Comparison of ENCODE assay signal across 8 mouse cellular contexts in the genomic region with DNA sequence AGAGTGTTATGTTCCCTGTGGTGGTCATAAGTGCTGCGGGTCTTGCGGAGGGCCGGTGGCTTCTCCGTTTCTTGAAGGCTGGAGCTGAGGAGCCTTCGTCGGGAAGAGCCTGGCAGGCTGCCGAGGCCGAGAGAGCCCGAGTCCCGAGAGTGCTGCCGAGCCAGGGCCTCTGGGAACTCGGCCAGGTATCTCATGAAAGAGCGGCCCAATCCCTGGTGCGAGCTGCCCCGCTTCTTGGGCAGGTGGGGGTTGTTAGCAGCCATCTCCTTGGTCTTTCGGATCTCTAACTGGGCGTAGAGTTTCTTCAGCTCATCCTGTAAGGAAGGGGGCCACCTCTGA. TPM values are rescaled to one million over a fixed set of nuclear protein-coding genes. Genes with fewer than 3 reads are reported as not detected.
A peak's percentile ranks its signal among the peaks of the same experiment; 100 is the strongest.
DNase-seq lines count a peak whose midpoint lies in the region; ATAC-seq and TF ChIP-seq lines count a peak whose summit lies in the region.

No protein-coding gene starts in this region.

- 0 out of 2 replicates have a peak overlapping the region, but pooled peaks have one; percentile 19 for H3K4me3 ChIP-seq in brown adipose tissue, adult 24 weeks (ENCODE audit: insufficient read depth, low read depth, low read length)
- 0 out of 2 replicates have a peak overlapping the region, but pooled peaks have one; percentile 4 for H3K4me3 ChIP-seq in hindbrain, postnatal 0 days (ENCODE audit: low read length)
- no peak overlapping the region for H3K4me3 ChIP-seq in limb, embryonic 11.5 days (ENCODE audit: low read depth, low read length)

- no peak overlapping the region for H3K9ac ChIP-seq in hindbrain, postnatal 0 days (replicated peaks; ENCODE audit: low read length)
- peak overlapping the region; percentile 27; the same call in 1 of the 2 replicates for H3K9ac ChIP-seq in limb, embryonic 11.5 days (ENCODE audit: low read length)

- H3K36me3 ChIP-seq in hindbrain, postnatal 0 days (ENCODE audit: insufficient read depth, low read length), result no peaks in the 10 kb centered on the region
- no peaks in the 10 kb centered on the region for H3K36me3 ChIP-seq in limb, embryonic 11.5 days (ENCODE audit: control insufficient read depth, insufficient read depth, low read length)

- no peaks in the 10 kb centered on the region for H3K27me3 ChIP-seq in hindbrain, postnatal 0 days (ENCODE audit: insufficient read depth, low read length)
- H3K27me3 ChIP-seq in limb, embryonic 11.5 days (ENCODE audit: control insufficient read depth, insufficient read depth, low read length), result peaks cover 5% of the 10 kb centered on the region; the same call in 1 of the 2 replicates

- peak; percentile 62; the same call in 1 of the 2 replicates for ATAC-seq in hindbrain, postnatal 0 days
- no peak for ATAC-seq in limb, embryonic 11.5 days (ENCODE audit: insufficient number of reproducible peaks, low FRiP score, low TSS enrichment, low read depth)
- ATAC-seq in monocyte, adult 5-6 weeks (replicated peaks; ENCODE audit: insufficient number of reproducible peaks, low FRiP score, low TSS enrichment, poor library complexity, severe bottlenecking), result no peak
- ATAC-seq in megakaryocyte progenitor cell, adult 5-6 weeks (replicated peaks; ENCODE audit: poor library complexity), result no peak

- 24% methylated on average over 17 of the region's 17 CpGs for WGBS in hindbrain, postnatal 0 days
- 50% methylated on average over 17 of the region's 17 CpGs for WGBS in limb, embryonic 11.5 days

- H3K4me2 ChIP-seq in hindbrain, postnatal 0 days (ENCODE audit: low read depth, low read length), result peak overlapping the region; percentile 44
- H3K4me2 ChIP-seq in limb, embryonic 11.5 days (ENCODE audit: low read depth, severe bottlenecking), result peak overlapping the region; percentile 4; the same call in 1 of the 2 replicates

- no peaks in the 10 kb centered on the region for H3K4me1 ChIP-seq in brown adipose tissue, adult 24 weeks (ENCODE audit: control insufficient read depth, insufficient read depth, insufficient read length, low read length)
- H3K4me1 ChIP-seq in hindbrain, postnatal 0 days (ENCODE audit: insufficient read depth, low read length), result no peaks in the 10 kb centered on the region; the same call in 1 of the 2 replicates
- peaks cover 3% of the 10 kb centered on the region; the same call in 1 of the 2 replicates for H3K4me1 ChIP-seq in limb, embryonic 11.5 days (ENCODE audit: control insufficient read depth, insufficient read depth, low read length)

- peak; percentile 81 for DNase-seq in NIH3T3 (ENCODE audit: low read depth)
- peak; percentile 77 for DNase-seq in gastrocnemius, postnatal 10 days
- DNase-seq in hindbrain, postnatal 0 days (ENCODE audit: low spot score), result peak; percentile 85
- no peak for DNase-seq in limb, embryonic 11.5 days (ENCODE audit: low spot score)
- DNase-seq in ovary, postnatal 14 days (ENCODE audit: low spot score), result peak; percentile 77

- no peak for TF ChIP-seq CTCF in hindbrain, postnatal 0 days (IDR thresholded peaks at IDR 0.05; ENCODE audit: low read depth)

- H3K27ac ChIP-seq in brown adipose tissue, adult 24 weeks (replicated peaks; ENCODE audit: low read depth, low read length), result no peak overlapping the region
- H3K27ac ChIP-seq in hindbrain, postnatal 0 days, result peak overlapping the region; percentile 67; the same call in 1 of the 2 replicates
- H3K27ac ChIP-seq in limb, embryonic 11.5 days (replicated peaks; ENCODE audit: low read depth, low read length), result no peak overlapping the region

- H3K9me3 ChIP-seq in hindbrain, postnatal 0 days (ENCODE audit: low read length), result no peaks in the 10 kb centered on the region
- no peaks in the 10 kb centered on the region for H3K9me3 ChIP-seq in limb, embryonic 11.5 days (ENCODE audit: control insufficient read depth, low read length)

RNA-seq across cellular contexts. Expression of a gene that starts 12.9 kb away (rescaled TPM):
- not detected in 2 replicates for polyA plus RNA-seq in brown adipose tissue, adult 24 weeks (2012; ENCODE audit: insufficient read depth, insufficient read length, missing spikeins)
- total RNA-seq in gastrocnemius, postnatal 10 days (2021), result under 1 TPM; 0.07 to 0.09 TPM
- 1.8 and 1.9 TPM in 2 replicates for total RNA-seq in hindbrain, postnatal 0 days (2014; rRNA removed)
- polyA plus RNA-seq in hindbrain, postnatal 0 days (2015; fragmentation: Nextera tagmentation; extraction: Ambion mirVana), result 0.61 and 1.0 TPM in 2 replicates
- 0.04 and 0.07 TPM in 2 replicates for polyA plus RNA-seq in limb, embryonic 11.5 days (2014; fragmentation: Nextera tagmentation; extraction: Ambion mirVana)
- total RNA-seq in monocyte, adult 5-6 weeks (2017), result 0.29 to 0.39 TPM in 2 of 3 replicates, not detected in the other
- 0.02 and 0.05 TPM in 2 replicates for total RNA-seq in megakaryocyte progenitor cell, adult 5-6 weeks (2015)
- total RNA-seq in megakaryocyte progenitor cell, adult 5-6 weeks (2017), result 0.10 TPM in 1 of 2 replicates, not detected in the other

RNA-seq across cellular contexts. Expression of a gene that starts 23.4 kb away (rescaled TPM):
- polyA plus RNA-seq in brown adipose tissue, adult 24 weeks (2012; ENCODE audit: insufficient read depth, insufficient read length, missing spikeins), result 5.7 and 6.3 TPM in 2 replicates
- 10 to 100 TPM; 33.7 to 34.8 TPM for total RNA-seq in gastrocnemius, postnatal 10 days (2021)
- total RNA-seq in hindbrain, postnatal 0 days (2014; rRNA removed), result 49.5 and 59.0 TPM in 2 replicates
- 5.5 and 5.9 TPM in 2 replicates for polyA plus RNA-seq in hindbrain, postnatal 0 days (2015; fragmentation: Nextera tagmentation; extraction: Ambion mirVana)
- polyA plus RNA-seq in limb, embryonic 11.5 days (2014; fragmentation: Nextera tagmentation; extraction: Ambion mirVana), result 2.1 and 2.2 TPM in 2 replicates
- total RNA-seq in monocyte, adult 5-6 weeks (2017), result 16.8 to 18.8 TPM (median 18.0 TPM) in 3 replicates
- total RNA-seq in megakaryocyte progenitor cell, adult 5-6 weeks (2015), result 5.3 and 7.2 TPM in 2 replicates
- total RNA-seq in megakaryocyte progenitor cell, adult 5-6 weeks (2017), result 10.2 and 11.0 TPM in 2 replicates

RNA-seq across cellular contexts. Expression of a gene that starts 23.4 kb away (rescaled TPM):
- 51.3 and 53.2 TPM in 2 replicates for polyA plus RNA-seq in brown adipose tissue, adult 24 weeks (2012; ENCODE audit: insufficient read depth, insufficient read length, missing spikeins)
- total RNA-seq in gastrocnemius, postnatal 10 days (2021), result 10 to 100 TPM; 28.5 to 33.8 TPM
- 21.2 and 22.5 TPM in 2 replicates for total RNA-seq in hindbrain, postnatal 0 days (2014; rRNA removed)
- polyA plus RNA-seq in hindbrain, postnatal 0 days (2015; fragmentation: Nextera tagmentation; extraction: Ambion mirVana), result 35.1 and 39.5 TPM in 2 replicates
- polyA plus RNA-seq in limb, embryonic 11.5 days (2014; fragmentation: Nextera tagmentation; extraction: Ambion mirVana), result 57.2 and 58.2 TPM in 2 replicates
- 7.5 to 14.9 TPM (median 11.4 TPM) in 3 replicates for total RNA-seq in monocyte, adult 5-6 weeks (2017)
- 34.7 and 43.6 TPM in 2 replicates for total RNA-seq in megakaryocyte progenitor cell, adult 5-6 weeks (2015)
- total RNA-seq in megakaryocyte progenitor cell, adult 5-6 weeks (2017), result 22.4 and 23.1 TPM in 2 replicates

RNA-seq across cellular contexts. Expression of a gene that starts 58.5 kb away (rescaled TPM):
- polyA plus RNA-seq in brown adipose tissue, adult 24 weeks (2012; ENCODE audit: insufficient read depth, insufficient read length, missing spikeins), result 28.5 and 33.2 TPM in 2 replicates
- total RNA-seq in gastrocnemius, postnatal 10 days (2021), result 10 to 100 TPM; 52.1 to 57.5 TPM
- 35.0 and 69.2 TPM in 2 replicates for total RNA-seq in hindbrain, postnatal 0 days (2014; rRNA removed)
- 99.8 and 102 TPM in 2 replicates for polyA plus RNA-seq in hindbrain, postnatal 0 days (2015; fragmentation: Nextera tagmentation; extraction: Ambion mirVana)
- polyA plus RNA-seq in limb, embryonic 11.5 days (2014; fragmentation: Nextera tagmentation; extraction: Ambion mirVana), result 64.1 and 80.1 TPM in 2 replicates
- total RNA-seq in monocyte, adult 5-6 weeks (2017), result 23.9 to 35.9 TPM (median 24.2 TPM) in 3 replicates
- total RNA-seq in megakaryocyte progenitor cell, adult 5-6 weeks (2015), result 38.7 TPM in 2 replicates
- 24.6 and 27.9 TPM in 2 replicates for total RNA-seq in megakaryocyte progenitor cell, adult 5-6 weeks (2017)
